Mouse (Mus musculus) bone marrow macrophage, adult 2 months (primary cell): Measurements from ENCODE around the gene Rhoj. TPM values are rescaled to one million over a fixed set of nuclear protein-coding genes. Genes with fewer than 3 reads are reported as not detected.

Experiments
- H3K27ac ChIP-seq: 2 replicates; pipeline ENCODE4 v1.5.1; 2012; ENCODE audit warnings: low read depth, low read length; ENCODE audit not compliant: insufficient read depth
- H3K4me1 ChIP-seq: 2 replicates; pipeline ENCODE4 v1.6.1; 2012; ENCODE audit warnings: low read length; ENCODE audit not compliant: control insufficient read depth, insufficient read depth
- H3K4me3 ChIP-seq: 2 replicates; pipeline ENCODE4 v1.5.1; 2012; ENCODE audit warnings: mild to moderate bottlenecking, low read length, moderate library complexity; ENCODE audit not compliant: insufficient read depth
- CTCF ChIP-seq: IDR thresholded peaks from 2 replicates; pipeline ENCODE4 v1.5.1; 2012; ENCODE audit warnings: low read depth, mild to moderate bottlenecking, low read length, moderate library complexity
- POLR2A ChIP-seq: IDR thresholded peaks from 2 replicates; pipeline ENCODE4 v1.6.1; 2012; ENCODE audit warnings: mild to moderate bottlenecking, low read depth, low read length, borderline replicate concordance
- polyA plus RNA-seq: library from polyadenylated mRNA; stranded (reverse); fragments of >200 nt; gene quantifications from 2 replicates; pipeline ENCODE4 v1.2.4, GENCODE M21; 2012; ENCODE audit not compliant: missing spikeins, insufficient read depth, insufficient read length

The Rhoj gene
- polyA plus RNA-seq, 1 experiment: 9.0 TPM

DNA sequence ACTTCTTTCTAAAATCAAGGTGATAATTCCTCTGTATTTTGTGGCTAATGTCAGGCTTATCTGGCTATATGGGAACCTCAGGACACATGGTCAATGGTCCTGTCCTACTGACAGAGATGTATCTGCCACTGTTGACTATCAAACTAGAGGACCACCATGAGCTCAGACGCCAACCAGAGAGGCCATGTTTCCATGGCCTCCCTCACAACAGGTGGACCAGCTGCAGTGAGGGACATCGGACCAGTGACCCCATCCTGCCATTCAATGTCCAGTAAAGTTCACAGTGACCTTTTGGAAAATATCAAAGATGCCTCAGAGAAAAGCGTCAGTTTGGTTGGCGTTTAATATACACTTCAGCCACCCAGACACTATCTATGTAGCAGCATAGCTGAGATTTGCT is 56.3 kb downstream of the Rhoj start:
- TF ChIP-seq CTCF: no peak
- no peak for TF ChIP-seq POLR2A
- Histone ChIP-seq H3K27ac (no peak overlapping the region), H3K4me3 (no peak overlapping the region)

DNA sequence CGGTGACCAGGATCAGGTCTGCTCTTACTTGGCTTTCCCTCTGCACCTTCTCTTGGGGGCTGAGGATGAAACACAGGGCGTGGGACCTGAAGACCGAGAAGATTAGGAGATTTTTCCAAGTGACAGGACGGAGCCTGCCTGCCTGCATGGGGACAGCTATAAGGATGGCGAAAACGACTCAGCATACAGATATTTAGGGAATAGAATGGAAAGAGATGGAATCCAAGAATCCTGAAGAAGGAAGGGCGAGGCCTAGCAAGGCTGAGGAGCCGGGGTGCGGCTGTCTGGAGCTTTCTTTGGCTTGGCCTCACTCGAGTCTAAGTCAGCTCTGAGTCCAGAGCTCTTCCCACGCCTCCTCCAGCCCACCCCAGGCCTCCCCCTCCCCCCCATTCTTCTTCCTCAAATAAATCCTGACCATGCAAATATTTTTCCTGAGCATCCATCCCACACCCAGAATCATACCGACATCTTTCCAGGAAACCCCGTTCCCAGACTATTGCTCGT is 57.6 kb downstream of the Rhoj start:
- no peak overlapping the region for H3K27ac ChIP-seq
- no peaks in the 10 kb centered on the region for H3K4me1 ChIP-seq
- no peak for TF ChIP-seq CTCF
- no peak for TF ChIP-seq POLR2A

More for the DNA sequence above, 56.3 kb downstream of the Rhoj start:
- no peaks in the 10 kb centered on the region for H3K4me1 ChIP-seq

DNA sequence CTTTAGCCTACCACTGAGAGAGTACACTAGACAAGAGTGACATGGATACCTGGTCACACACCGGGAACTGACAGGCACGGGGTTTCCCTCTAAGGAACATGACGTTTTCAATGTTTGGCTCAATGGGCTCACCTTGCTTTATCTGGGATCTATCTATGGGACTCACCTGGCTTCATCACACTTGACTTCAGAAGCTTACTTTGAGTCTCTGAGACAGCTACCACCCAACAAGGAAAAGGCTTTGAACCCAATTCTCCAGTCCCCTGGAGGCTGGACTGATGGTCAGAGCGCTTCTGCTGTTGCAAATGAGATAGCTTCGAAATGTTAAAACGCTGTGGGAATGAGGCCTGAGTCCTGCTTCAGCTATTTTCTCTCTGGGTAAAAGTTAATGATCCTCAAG is 59.2 kb downstream of the Rhoj start:
- no peak overlapping the region for H3K27ac ChIP-seq
- no peak overlapping the region for H3K4me3 ChIP-seq

More for the DNA sequence above, 57.6 kb downstream of the Rhoj start:
- no peak overlapping the region for H3K4me3 ChIP-seq

DNA sequence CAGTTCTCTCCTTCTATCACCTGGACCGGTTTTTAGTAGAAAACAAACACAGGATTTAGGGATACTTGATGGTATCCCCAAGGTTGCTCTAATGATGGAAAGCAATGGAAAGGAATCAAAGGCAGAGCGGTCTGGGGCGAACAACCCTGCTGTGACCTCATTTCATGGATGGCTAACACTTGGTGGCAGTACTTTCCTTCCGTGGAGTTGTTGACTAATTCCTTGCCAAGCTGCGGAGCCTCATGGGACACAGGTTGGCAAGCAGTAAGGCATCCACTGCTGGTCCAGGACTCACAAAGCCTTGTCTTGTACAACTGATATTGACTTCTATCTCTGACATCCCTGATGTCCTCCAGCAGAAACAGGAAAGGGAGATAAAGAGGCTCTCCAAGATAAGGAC is 60.4 kb downstream of the Rhoj start:
- no peak overlapping the region for H3K27ac ChIP-seq
- no peak for TF ChIP-seq POLR2A
- no peak for TF ChIP-seq CTCF

More for the DNA sequence above, 59.2 kb downstream of the Rhoj start:
- H3K4me1 ChIP-seq: no peaks in the 10 kb centered on the region
- TF ChIP-seq CTCF (no peak), POLR2A (no peak)

DNA sequence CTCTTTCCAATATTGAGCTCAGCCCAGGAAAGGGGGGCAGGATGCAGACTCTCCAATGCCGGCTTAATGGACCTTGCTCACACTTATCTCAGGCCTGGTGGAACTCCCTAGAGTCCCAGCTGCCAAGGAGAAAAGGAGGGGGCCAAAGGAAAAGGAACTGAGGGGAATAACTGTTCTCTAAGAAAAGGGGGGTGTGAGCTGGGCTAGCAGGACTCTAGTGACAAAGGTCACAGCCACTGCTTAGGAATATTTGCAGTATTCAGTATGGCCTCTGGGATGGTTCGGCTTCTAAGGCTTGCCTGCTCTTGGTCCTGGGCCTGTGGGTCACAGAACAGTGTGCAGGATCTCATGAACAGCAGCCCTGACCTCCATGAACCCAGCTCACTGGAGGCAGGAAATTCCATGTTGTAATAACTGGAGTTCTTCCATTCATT is 61.3 kb downstream of the Rhoj start:
- no peaks in the 10 kb centered on the region for H3K4me1 ChIP-seq
- TF ChIP-seq CTCF (no peak), POLR2A (no peak)
- H3K4me3 ChIP-seq: no peak overlapping the region
- H3K27ac ChIP-seq: no peak overlapping the region

More for the DNA sequence above, 60.4 kb downstream of the Rhoj start:
- H3K4me1 ChIP-seq: no peaks in the 10 kb centered on the region
- no peak overlapping the region for H3K4me3 ChIP-seq

DNA sequence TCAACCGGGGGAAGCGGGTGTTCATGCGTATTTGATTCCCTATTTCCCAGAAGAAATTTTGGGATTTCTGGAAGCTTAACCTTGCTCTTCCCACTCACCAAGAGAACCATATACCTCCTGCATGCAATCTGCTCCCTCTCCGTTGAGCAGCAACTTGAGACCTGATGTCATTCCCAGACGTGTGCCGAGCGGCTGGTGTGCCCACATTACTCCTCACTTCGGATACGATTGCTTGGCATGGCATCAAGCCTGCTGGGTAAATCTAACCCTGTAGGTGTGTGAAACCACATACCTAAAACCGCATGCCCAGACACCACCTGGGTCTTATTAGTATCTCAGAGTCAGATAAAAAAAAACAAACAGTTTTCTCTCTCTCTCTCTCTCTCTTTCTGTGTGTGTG is 66.3 kb downstream of the Rhoj start:
- Histone ChIP-seq H3K4me3 (no peak overlapping the region), H3K27ac (no peak overlapping the region), H3K4me1 (no peaks in the 10 kb centered on the region)
- TF ChIP-seq POLR2A (no peak), CTCF (no peak)

DNA sequence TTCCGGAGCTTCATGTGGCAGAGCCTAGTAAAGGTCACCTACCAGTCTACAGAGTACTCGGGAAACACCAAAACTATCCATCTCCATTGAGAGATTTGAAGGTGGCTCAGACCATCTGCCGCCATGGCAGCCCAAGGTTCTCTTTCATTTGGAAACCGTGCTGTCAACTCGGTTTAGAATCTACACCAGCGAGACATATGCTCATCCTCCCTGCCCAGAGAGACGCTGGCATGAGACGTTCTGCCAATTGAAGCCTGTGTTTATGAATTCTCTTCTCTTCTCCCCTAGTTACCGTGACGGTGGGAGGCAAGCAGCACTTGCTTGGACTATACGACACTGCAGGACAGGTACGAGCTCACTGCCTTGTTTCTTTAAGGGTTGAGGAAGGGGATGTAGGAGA is 66.9 kb downstream of the Rhoj start:
- Histone ChIP-seq H3K4me3 (no peak overlapping the region), H3K4me1 (no peaks in the 10 kb centered on the region), H3K27ac (no peak overlapping the region)
- TF ChIP-seq POLR2A: no peak
- TF ChIP-seq CTCF: no peak

DNA sequence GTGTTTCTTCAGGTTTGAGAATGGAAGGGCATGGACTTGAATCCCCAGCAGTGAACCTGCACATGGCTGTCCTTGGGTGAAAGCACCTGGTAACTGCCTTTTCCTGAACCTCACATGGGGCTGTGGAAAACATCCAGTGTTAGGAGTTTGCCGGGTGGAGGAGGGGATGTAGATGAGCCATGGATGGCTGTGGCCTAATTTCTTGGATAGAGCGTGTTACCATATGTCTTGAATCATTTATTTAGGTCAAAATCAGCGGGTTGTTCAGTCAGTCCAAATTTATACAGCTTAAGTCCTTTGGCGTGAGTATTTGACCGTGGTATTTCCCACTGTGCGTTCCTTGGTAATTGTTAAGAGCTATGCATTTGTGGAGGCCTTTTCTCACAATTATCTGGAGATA is 68.0 kb downstream of the Rhoj start:
- TF ChIP-seq CTCF (no peak), POLR2A (no peak)
- H3K27ac ChIP-seq: no peak overlapping the region
- no peaks in the 10 kb centered on the region for H3K4me1 ChIP-seq
- no peak overlapping the region for H3K4me3 ChIP-seq

DNA sequence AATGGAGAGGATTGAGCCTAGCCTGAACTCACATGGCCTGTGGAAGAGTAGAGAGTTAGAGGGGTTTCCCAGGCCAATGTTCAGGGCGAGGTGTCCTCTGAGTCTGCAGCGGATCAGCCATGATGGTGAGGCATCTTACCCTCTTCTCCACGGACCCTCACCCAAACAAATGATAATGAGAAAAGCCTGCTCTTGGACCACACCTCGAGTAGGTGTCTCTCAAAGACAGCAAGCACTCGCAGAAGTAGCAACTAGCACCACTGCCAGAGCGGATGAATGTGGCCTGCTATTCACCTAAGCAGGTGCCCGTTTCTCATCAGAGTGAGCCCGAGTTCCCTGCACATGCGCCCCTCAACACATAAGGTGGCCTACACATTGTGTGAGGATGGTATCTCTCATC is 78.6 kb downstream of the Rhoj start:
- TF ChIP-seq POLR2A (no peak), CTCF (no peak)
- no peak overlapping the region for H3K27ac ChIP-seq
- H3K4me3 ChIP-seq: no peak overlapping the region
- 0 out of 2 replicates have a peak, but pooled peaks cover 2% of the 10 kb centered on the region for H3K4me1 ChIP-seq

DNA sequence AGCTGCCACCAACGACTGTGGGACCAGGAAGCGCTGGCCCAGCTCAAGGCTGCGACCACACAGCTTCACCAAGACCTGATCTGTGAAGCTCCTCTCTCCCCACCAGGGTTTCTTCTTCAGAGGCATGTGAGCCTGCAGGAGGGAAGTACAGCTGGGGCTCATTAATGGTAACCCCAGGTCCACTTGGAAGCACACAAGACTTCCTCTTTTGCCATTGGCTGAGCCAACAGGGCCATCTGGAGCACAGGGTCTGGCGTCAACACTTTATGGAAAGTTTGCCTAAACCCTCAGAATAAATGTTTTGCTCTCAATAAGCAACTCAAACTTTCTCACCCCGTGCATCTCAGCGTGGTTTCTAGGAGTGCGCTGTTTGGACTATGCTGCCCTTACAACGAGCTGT is 79.0 kb downstream of the Rhoj start:
- H3K4me1 ChIP-seq: 0 out of 2 replicates have a peak, but pooled peaks cover 2% of the 10 kb centered on the region
- no peak overlapping the region for H3K4me3 ChIP-seq
- no peak for TF ChIP-seq CTCF
- no peak for TF ChIP-seq POLR2A
- no peak overlapping the region for H3K27ac ChIP-seq
